Mouse (Mus musculus) forebrain, embryonic 13.5 days (tissue): ENCODE measurements around the gene Srarp. TPM values are rescaled to one million over a fixed set of nuclear protein-coding genes. Genes with fewer than 3 reads are reported as not detected.

Experiments
- ATAC-seq: fragments of 200-750 bp; cut with Nextera tagmentation; 2 replicates; pipeline ENCODE4 v1.8.0; 2017
- H3K27ac ChIP-seq: fragments of 300-500 bp; sonication (generic); 2 replicates; pipeline ENCODE4 v1.5.1; 2015; ENCODE audit warnings: inconsistent platforms, mild to moderate bottlenecking, moderate library complexity
- H3K27me3 ChIP-seq: fragments of 300-500 bp; sonication (generic); 2 replicates; pipeline ENCODE4 v1.6.1; 2015; ENCODE audit warnings: mild to moderate bottlenecking, inconsistent platforms
- H3K36me3 ChIP-seq: fragments of 300-500 bp; sonication (generic); 2 replicates; pipeline ENCODE4 v1.6.1; 2015; ENCODE audit warnings: mild to moderate bottlenecking, inconsistent platforms; ENCODE audit not compliant: poor library complexity, severe bottlenecking
- H3K4me1 ChIP-seq: fragments of 300-500 bp; sonication (generic); 2 replicates; pipeline ENCODE4 v1.6.1; 2015; ENCODE audit warnings: inconsistent platforms
- H3K4me2 ChIP-seq: fragments of 300-500 bp; sonication (generic); 2 replicates; pipeline ENCODE4 v1.6.1; 2015; ENCODE audit warnings: inconsistent platforms, mild to moderate bottlenecking, moderate library complexity
- H3K4me3 ChIP-seq: fragments of 300-500 bp; sonication (generic); 2 replicates; pipeline ENCODE4 v1.5.1; 2015; ENCODE audit warnings: mild to moderate bottlenecking, inconsistent platforms
- H3K9ac ChIP-seq: fragments of 300-500 bp; sonication (generic); 2 replicates; pipeline ENCODE4 v1.6.1; 2015; ENCODE audit warnings: mild to moderate bottlenecking, inconsistent platforms
- H3K9me3 ChIP-seq: fragments of 300-500 bp; sonication (generic); replicated peaks from 2 replicates; pipeline ENCODE4 v1.6.1; 2016; ENCODE audit warnings: inconsistent platforms
- WGBS: fragments of 180-500 bp; shearing (Covaris S2); methylation state at CpG from one replicate; pipeline ENCODE4 v1.1.7; 2015; 5-methylcytosine and 5-hydroxymethylcytosine counted together
- polyA plus RNA-seq: library from polyadenylated mRNA; unstranded; fragments of >200 nt; fragmentation: Nextera tagmentation; extraction: Ambion mirVana; gene quantifications from 2 replicates; pipeline ENCODE4 v1.2.1, GENCODE M21; 2015

The Srarp gene
- polyA plus RNA-seq, 1 experiment from 2014 or later: not detected

DNA sequence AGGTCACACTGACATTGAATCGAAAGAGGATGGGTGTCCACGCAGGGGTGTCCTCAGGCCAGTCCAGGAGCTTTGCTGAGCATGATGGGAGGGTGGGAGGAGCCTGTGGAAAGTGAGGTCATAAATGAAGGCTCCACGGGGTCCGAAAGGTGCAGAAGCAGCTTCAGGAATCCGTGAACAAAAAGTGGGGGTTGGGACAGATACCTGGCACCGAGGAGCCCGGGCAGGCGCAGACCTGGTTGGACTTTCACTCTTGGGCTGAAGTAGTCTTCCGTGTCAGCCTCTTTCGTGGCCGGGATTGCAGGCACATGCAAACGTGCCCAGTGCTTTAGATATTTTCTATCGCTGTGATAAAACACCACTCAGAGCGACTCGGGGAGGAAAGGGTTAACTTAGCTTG, 35.7 kb downstream of the Srarp start:
- Histone ChIP-seq H3K27ac (no peak overlapping the region), H3K9me3 (no peaks in the 10 kb centered on the region), H3K36me3 (no peaks in the 10 kb centered on the region), H3K4me2 (no peak overlapping the region), H3K4me3 (no peak overlapping the region), H3K4me1 (0 out of 2 replicates have a peak, but pooled peaks cover 4% of the 10 kb centered on the region), H3K27me3 (peaks cover 21% of the 10 kb centered on the region), H3K9ac (no peak overlapping the region)
- ATAC-seq: no peak
- 87% methylated on average over 15 of the region's 15 CpGs for WGBS

DNA sequence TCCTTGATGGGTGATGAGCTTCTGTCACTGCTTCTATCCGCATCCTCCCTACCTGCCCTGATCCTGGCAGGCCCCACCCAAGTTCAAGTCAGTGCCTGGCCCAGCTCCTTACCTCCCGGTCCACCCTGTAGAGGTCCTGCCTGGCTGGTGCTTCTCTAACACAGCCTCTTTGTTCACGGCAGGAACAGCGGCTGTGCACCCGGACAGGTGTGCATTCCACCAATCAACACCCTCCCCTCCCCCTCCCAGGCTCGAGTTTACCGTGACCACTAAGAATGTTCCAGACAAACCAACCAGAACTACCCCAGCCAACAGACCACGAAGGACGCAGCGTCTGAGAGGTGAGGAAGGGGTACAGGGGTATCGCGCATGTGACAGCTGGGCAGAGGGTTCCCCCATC, 37.4 kb downstream of the Srarp start, which contains the start of gene Clcnka:
Clcnka (minus strand) TSS at position 180 of the 400 bp plus-strand sequence.
- Histone ChIP-seq H3K4me2 (no peak within 1 kb of the TSS), H3K9ac (no peak within 1 kb of the TSS), H3K27me3 (peaks cover 14% of the 10 kb centered on the region), H3K27ac (no peak within 1 kb of the TSS), H3K9me3 (no peaks in the 10 kb centered on the region), H3K4me1 (no peaks in the 10 kb centered on the region), H3K36me3 (no peaks in the 10 kb centered on the region), H3K4me3 (no peak within 1 kb of the TSS)
- WGBS: 68% methylated on average over 12 of the region's 12 CpGs
- ATAC-seq: no peak

DNA sequence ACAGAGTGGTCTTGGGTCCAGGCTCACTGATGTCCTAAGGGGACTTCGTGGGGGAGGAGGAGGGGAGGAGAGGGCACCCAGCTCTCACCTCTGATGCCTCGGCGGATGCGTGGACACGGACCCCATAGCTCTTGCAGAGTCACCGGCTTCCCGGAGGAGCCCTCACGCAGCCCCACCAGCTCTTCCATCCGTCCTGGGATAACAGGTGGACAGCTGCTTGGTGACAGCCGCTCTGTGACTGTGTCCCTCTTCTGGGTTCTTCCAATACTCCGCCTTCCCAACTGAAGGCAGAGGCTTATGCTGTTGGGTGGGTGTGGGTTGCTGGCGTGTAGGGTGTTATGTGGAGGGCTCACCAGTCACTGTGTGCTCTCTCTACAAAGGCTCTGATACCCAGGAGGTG, 38.0 kb downstream of the Srarp start:
- H3K9ac ChIP-seq: no peak overlapping the region
- WGBS: 77% methylated on average over 12 of the region's 12 CpGs
- H3K9me3 ChIP-seq: no peaks in the 10 kb centered on the region
- H3K36me3 ChIP-seq: no peaks in the 10 kb centered on the region
- H3K4me1 ChIP-seq: no peaks in the 10 kb centered on the region
- no peak overlapping the region for H3K4me2 ChIP-seq
- H3K27ac ChIP-seq: no peak overlapping the region
- H3K27me3 ChIP-seq: peaks cover 13% of the 10 kb centered on the region
- no peak overlapping the region for H3K4me3 ChIP-seq
- no peak for ATAC-seq

DNA sequence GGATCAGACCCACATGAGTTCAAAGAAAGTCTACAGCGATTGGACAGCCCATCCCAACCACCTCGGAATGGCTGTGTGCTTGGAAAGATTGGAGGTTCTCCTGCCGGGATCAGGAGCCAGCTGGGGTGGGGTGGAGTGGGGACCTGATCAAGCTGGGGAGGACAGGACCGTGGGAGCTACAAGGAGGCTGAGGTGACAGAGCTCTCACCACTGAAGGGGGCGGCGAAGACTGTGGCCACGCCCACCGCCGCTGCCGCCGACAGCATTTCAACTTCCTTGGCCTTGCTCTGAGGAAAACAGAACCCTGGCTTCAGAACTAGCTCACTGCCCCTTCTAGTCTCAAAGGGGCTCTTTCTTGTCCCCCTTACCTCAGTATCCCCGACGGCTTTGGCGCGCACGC, 41.2 kb downstream of the Srarp start:
- no peak for ATAC-seq
- H3K36me3 ChIP-seq: no peaks in the 10 kb centered on the region
- H3K4me1 ChIP-seq: no peaks in the 10 kb centered on the region
- H3K9ac ChIP-seq: no peak overlapping the region
- peaks cover 13% of the 10 kb centered on the region for H3K27me3 ChIP-seq
- H3K4me3 ChIP-seq: no peak overlapping the region
- 21% methylated on average over 16 of the region's 16 CpGs for WGBS
- H3K4me2 ChIP-seq: peak overlapping the region; percentile 33
- no peaks in the 10 kb centered on the region for H3K9me3 ChIP-seq
- no peak overlapping the region for H3K27ac ChIP-seq

DNA sequence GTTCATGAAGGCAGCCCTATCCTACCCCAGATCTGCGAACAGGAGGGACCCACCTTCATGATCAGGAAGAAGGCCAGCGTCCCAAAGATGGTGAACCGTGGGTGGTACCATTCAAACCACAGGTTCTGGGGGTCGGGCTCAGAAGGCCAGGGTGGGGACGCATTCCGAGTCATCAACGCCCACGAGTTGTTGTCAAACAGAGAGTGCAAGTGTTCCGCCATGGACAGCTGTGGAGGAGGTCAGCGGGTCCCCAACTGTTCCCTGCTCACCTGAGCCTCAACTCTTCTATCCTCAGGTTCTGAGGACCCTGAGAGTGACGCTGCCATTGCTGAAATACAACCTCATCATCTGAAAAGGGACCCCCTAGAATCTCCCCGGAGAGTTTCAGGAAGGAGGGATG, 44.6 kb downstream of the Srarp start:
- WGBS: 74% methylated on average over 12 of the region's 12 CpGs
- ATAC-seq: no peak

DNA sequence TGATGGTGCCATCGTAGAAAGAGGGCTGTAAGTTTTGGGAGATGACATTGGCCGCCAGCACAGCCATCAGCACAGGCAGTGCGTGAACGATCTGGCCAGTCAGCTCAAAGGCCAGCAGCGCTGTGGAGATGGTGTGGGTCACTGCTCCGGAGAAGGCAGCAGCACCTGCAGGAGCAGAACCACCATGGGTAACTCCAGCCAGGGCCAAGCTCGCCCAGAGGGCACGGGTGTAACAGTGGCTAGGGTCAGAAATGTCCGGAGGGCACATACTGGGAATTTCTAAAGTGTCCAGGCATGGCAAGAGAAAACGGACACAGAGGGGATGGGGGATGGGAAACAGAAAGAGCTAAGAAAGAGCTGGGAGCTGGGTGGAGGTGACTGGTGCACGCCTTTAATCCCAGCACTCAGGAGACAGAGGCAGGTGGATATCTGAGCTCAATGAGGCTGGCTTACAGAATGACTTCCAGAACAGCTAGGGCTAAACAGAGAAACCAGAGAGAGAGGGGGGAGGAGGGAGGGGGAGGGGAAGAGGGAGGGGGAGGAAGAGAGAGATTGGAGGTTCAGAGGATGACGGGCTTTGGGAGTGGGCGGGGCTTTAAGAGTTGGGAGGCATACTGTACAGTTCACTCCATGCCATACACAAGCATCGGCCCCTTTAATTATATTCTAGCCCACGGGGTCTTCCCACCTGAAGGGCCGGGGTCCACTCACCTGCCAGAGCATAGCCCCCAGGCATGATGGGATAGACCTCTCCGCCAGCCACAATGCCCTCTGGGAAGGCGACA, 46.3 kb downstream of the Srarp start:
- no peak for ATAC-seq
- no peak overlapping the region for H3K27ac ChIP-seq
- no peak overlapping the region for H3K4me2 ChIP-seq
- 71% methylated on average over 18 of the region's 18 CpGs for WGBS
- H3K4me3 ChIP-seq: no peak overlapping the region
- no peak overlapping the region for H3K9ac ChIP-seq
- H3K27me3 ChIP-seq: peaks cover 10% of the 10 kb centered on the region
- H3K36me3 ChIP-seq: no peaks in the 10 kb centered on the region
- peaks cover 2% of the 10 kb centered on the region; the same call in 1 of the 2 replicates for H3K4me1 ChIP-seq
- no peaks in the 10 kb centered on the region for H3K9me3 ChIP-seq

More for the DNA sequence above, 44.6 kb downstream of the Srarp start:
- Histone ChIP-seq H3K4me1 (peaks cover 2% of the 10 kb centered on the region; the same call in 1 of the 2 replicates), H3K4me3 (no peak overlapping the region), H3K27me3 (peaks cover 13% of the 10 kb centered on the region; the same call in 1 of the 2 replicates), H3K4me2 (no peak overlapping the region), H3K9ac (no peak overlapping the region), H3K36me3 (no peaks in the 10 kb centered on the region), H3K9me3 (no peaks in the 10 kb centered on the region), H3K27ac (no peak overlapping the region)

DNA sequence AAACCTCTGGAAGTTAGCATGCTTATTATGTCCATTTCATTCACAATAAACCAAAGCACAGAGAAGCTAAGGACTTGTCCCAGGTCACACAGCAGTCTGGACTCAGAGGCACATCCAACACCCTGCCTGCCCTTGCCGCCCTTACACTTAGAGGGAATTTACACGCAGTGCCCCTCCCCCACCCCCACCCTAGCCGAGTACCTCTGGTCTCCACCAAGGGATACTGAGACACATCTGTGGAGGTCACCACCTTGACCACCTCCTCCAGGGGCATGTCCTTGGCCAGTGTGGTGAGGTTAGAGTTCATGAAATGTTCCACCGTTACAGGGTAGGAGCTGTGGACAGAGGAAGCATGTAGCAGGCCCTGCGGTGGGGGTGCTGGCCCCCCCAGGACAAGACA, 48.0 kb downstream of the Srarp start:
- no peak overlapping the region for H3K27ac ChIP-seq
- no peak overlapping the region for H3K9ac ChIP-seq
- no peak overlapping the region for H3K4me3 ChIP-seq
- H3K36me3 ChIP-seq: no peaks in the 10 kb centered on the region
- peaks cover 23% of the 10 kb centered on the region for H3K27me3 ChIP-seq
- H3K4me2 ChIP-seq: no peak overlapping the region
- no peaks in the 10 kb centered on the region for H3K9me3 ChIP-seq
- 66% methylated on average over 5 of the region's 5 CpGs for WGBS
- peaks cover 4% of the 10 kb centered on the region; the same call in 1 of the 2 replicates for H3K4me1 ChIP-seq
- ATAC-seq: no peak

DNA sequence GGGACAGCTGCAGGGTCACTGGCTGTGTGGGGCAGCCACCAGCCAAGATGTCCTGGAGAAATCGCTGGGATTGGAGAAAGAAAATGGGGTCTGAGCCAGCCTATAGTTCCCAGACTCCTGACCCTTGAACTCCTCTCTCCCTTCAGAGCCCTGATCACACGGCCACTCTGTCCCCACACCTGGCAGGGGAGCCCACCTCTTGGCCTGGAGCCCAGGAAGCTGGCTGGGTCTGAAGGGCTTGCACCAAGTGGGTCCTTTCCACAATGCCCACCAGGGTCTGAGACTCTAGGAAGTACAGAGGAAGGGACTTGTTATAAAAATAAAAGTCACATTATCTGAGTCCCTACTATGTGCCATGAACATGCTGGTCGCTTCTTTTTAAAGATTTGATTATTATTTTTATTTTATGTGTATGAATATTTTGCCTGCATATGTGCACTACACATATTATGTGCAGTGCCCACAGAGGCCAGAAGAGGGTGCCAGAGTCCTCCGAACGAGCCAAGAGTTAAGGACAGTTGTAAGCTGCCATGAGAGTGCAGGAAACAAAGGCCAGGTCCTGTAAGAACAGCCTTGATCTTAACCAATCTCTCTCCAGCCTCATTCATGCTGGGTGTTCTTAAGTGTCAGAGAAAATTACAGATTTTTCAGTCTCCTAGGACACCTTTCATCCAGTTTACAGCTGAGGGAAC, 48.7 kb downstream of the Srarp start:
- Histone ChIP-seq H3K9me3 (no peaks in the 10 kb centered on the region), H3K4me1 (peaks cover 10% of the 10 kb centered on the region), H3K9ac (no peak overlapping the region), H3K27ac (no peak overlapping the region), H3K36me3 (no peaks in the 10 kb centered on the region), H3K4me2 (no peak overlapping the region), H3K27me3 (peaks cover 30% of the 10 kb centered on the region), H3K4me3 (no peak overlapping the region)
- peak; percentile 36; the same call in 1 of the 2 replicates for ATAC-seq
- WGBS: 17% methylated on average over 5 of the region's 5 CpGs

DNA sequence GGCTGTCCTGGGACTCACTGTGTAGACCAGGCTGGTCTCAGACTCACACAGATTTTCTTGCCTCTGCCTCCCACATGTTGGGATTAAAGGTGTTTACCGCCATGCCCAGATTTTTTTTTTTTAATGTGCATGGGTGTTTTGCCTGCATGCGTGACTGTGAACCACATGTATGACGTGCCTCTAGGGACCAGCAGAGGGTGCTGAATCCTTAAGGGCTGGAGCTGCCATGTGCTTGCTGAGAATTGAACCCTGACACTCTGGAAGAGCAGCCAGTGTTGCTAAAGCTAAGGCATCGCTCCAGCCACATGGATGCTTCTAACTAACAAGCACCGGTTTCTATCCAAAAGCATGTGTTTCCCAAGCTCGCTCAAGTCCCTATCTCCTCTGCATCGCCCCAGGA, 49.8 kb downstream of the Srarp start:
- no peak for ATAC-seq
- WGBS: 74% methylated on average over 7 of the region's 7 CpGs

DNA sequence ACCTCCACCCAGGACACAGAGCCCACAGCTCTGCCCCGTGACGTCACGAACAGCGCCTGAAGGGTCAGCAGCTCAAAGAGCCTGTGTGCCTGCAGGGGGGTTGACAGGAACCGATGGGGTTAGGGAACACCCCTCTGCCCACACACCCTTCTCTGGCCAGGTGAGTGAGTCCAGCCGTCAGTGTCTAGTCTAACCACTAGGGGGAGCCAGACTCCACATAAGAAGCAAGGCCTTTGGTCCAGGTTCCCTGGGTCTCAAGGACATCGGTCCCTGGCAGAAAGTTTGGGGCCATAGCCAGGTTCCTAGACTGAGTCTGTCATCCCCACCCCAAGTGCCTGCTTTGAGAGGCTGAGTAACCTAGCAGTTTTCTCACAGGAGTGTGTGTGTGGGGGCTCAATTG, 50.6 kb downstream of the Srarp start:
- 2% methylated on average over 7 of the region's 7 CpGs for WGBS
- Histone ChIP-seq H3K9ac (no peak overlapping the region), H3K27ac (no peak overlapping the region), H3K9me3 (no peaks in the 10 kb centered on the region), H3K4me2 (no peak overlapping the region), H3K36me3 (no peaks in the 10 kb centered on the region), H3K4me3 (no peak overlapping the region), H3K4me1 (peaks cover 13% of the 10 kb centered on the region), H3K27me3 (peaks cover 50% of the 10 kb centered on the region)
- no peak for ATAC-seq

More for the DNA sequence above, 49.8 kb downstream of the Srarp start:
- peaks cover 13% of the 10 kb centered on the region for H3K4me1 ChIP-seq
- no peaks in the 10 kb centered on the region for H3K9me3 ChIP-seq
- H3K9ac ChIP-seq: no peak overlapping the region
- no peak overlapping the region for H3K4me2 ChIP-seq
- H3K27ac ChIP-seq: no peak overlapping the region
- no peak overlapping the region for H3K4me3 ChIP-seq
- no peaks in the 10 kb centered on the region for H3K36me3 ChIP-seq
- peaks cover 41% of the 10 kb centered on the region for H3K27me3 ChIP-seq
